Mouse (Mus musculus): ENCODE results near the gene Fars2.

Fars2 gene

GRCm38 (mm10) chr13:36683581-36683980 lies 566.4 kb downstream of the Fars2 start:
- no peak for DNase-seq (ENCODE audit: low read depth)

- no peak for DNase-seq (ENCODE audit: low read depth)
Measured at GRCm38 (mm10) chr13:36695516-36696201, 578.4 kb downstream of the Fars2 start.

GRCm38 (mm10) chr13:36696351-36696771 lies 579.1 kb downstream of the Fars2 start:
- DNase-seq (ENCODE audit: low read depth): no peak

- DNase-seq (ENCODE audit: low read depth): no peak
Measured at GRCm38 (mm10) chr13:36707088-36707690, 590.0 kb downstream of the Fars2 start.

- no peak for DNase-seq (ENCODE audit: low read depth)
Measured at GRCm38 (mm10) chr13:36714101-36714500, 596.9 kb downstream of the Fars2 start.

- no peak for DNase-seq (ENCODE audit: low read depth)
Measured at GRCm38 (mm10) chr13:36716708-36717107, 599.5 kb downstream of the Fars2 start.

- DNase-seq (ENCODE audit: low read depth): no peak
Measured at GRCm38 (mm10) chr13:36717376-36717775, 600.2 kb downstream of the Fars2 start.

- DNase-seq (ENCODE audit: low read depth): no peak
Measured at GRCm38 (mm10) chr13:36720297-36721017, 603.2 kb downstream of the Fars2 start.

- no peak for DNase-seq (ENCODE audit: low read depth)
Measured at GRCm38 (mm10) chr13:36722309-36722708, 605.1 kb downstream of the Fars2 start.

GRCm38 (mm10) chr13:36723726-36724300 lies 606.6 kb downstream of the Fars2 start:
- DNase-seq (ENCODE audit: low read depth): no peak

GRCm38 (mm10) chr13:36724533-36725470 lies 607.6 kb downstream of the Fars2 start:
- no peak for DNase-seq (ENCODE audit: low read depth)

- DNase-seq (ENCODE audit: low read depth): no peak
Measured at GRCm38 (mm10) chr13:36725881-36726280, 608.7 kb downstream of the Fars2 start.

- no peak for DNase-seq (ENCODE audit: low read depth)
Measured at GRCm38 (mm10) chr13:36726551-36726950, 609.3 kb downstream of the Fars2 start.

- no peak for DNase-seq (ENCODE audit: low read depth)
Measured at GRCm38 (mm10) chr13:36726951-36727778, 610.0 kb downstream of the Fars2 start.

- no peak for DNase-seq (ENCODE audit: low read depth)
Measured at GRCm38 (mm10) chr13:36727779-36728470, 610.7 kb downstream of the Fars2 start.

- DNase-seq (ENCODE audit: low read depth): no peak
Measured at GRCm38 (mm10) chr13:36728509-36728908, 611.3 kb downstream of the Fars2 start.

GRCm38 (mm10) chr13:36729731-36730340 lies 612.6 kb downstream of the Fars2 start:
- DNase-seq (ENCODE audit: low read depth): no peak

- no peak for DNase-seq (ENCODE audit: low read depth)
Measured at GRCm38 (mm10) chr13:36730341-36730761, 613.1 kb downstream of the Fars2 start.
